Mouse (Mus musculus): ENCODE data around the gene Clasp1. TPM values are rescaled to one million over a fixed set of nuclear protein-coding genes. Genes with fewer than 3 reads are reported as not detected.

Clasp1 gene
- polyA plus RNA-seq (2015; fragmentation: Nextera tagmentation; extraction: Ambion mirVana) = 124 and 135 TPM in 2 replicates

GRCm38 (mm10) chr1:118388757-118389453 is at the start of gene Clasp1:
Gene Clasp1, plus strand, starts transcription at chr1:118389058.
- ATAC-seq (replicated peaks) = peak; percentile 96

GRCm38 (mm10) chr1:118343649-118344435 is 45.0 kb upstream of the Clasp1 start:
- no peak overlapping the region for H3K9ac ChIP-seq
- no peak overlapping the region for H3K4me2 ChIP-seq
- H3K4me1 ChIP-seq = no peaks in the 10 kb centered on the region
- H3K36me3 ChIP-seq (replicated peaks) = no peaks in the 10 kb centered on the region
- no peak for ATAC-seq (replicated peaks)
- no peaks in the 10 kb centered on the region for H3K9me3 ChIP-seq
- no peak overlapping the region for H3K27ac ChIP-seq
- 40% methylated on average over 6 of the region's 6 CpGs for WGBS
- no peaks in the 10 kb centered on the region for H3K27me3 ChIP-seq (replicated peaks)
- no peak overlapping the region for H3K4me3 ChIP-seq

More at GRCm38 (mm10) chr1:118388757-118389453, at the start of gene Clasp1:
- H3K4me1 ChIP-seq = peaks cover 31% of the 10 kb centered on the region
- WGBS = under 1% methylated on average over 44 of the region's 44 CpGs
- no peaks in the 10 kb centered on the region for H3K27me3 ChIP-seq (replicated peaks)
- peak within 1 kb of the TSS; percentile 95 for H3K9ac ChIP-seq
- H3K4me2 ChIP-seq = peak within 1 kb of the TSS; percentile 89
- H3K4me3 ChIP-seq = peak within 1 kb of the TSS; percentile 97
- no peaks in the 10 kb centered on the region for H3K9me3 ChIP-seq
- H3K27ac ChIP-seq = peak within 1 kb of the TSS; percentile 97
- no peaks in the 10 kb centered on the region for H3K36me3 ChIP-seq (replicated peaks)

GRCm38 (mm10) chr1:118349922-118350321 is 38.9 kb upstream of the Clasp1 start:
- H3K4me3 ChIP-seq = no peak overlapping the region
- H3K4me2 ChIP-seq = no peak overlapping the region

GRCm38 (mm10) chr1:118359071-118359761 is 29.6 kb upstream of the Clasp1 start:
- Histone ChIP-seq H3K27me3 (replicated peaks) (no peaks in the 10 kb centered on the region), H3K4me1 (no peaks in the 10 kb centered on the region), H3K4me3 (no peak overlapping the region), H3K27ac (no peak overlapping the region), H3K36me3 (replicated peaks) (no peaks in the 10 kb centered on the region), H3K9me3 (no peaks in the 10 kb centered on the region), H3K4me2 (no peak overlapping the region), H3K9ac (no peak overlapping the region)
- WGBS = 64% methylated on average over 6 of the region's 6 CpGs
- ATAC-seq (replicated peaks) = no peak

More at GRCm38 (mm10) chr1:118349922-118350321, 38.9 kb upstream of the Clasp1 start:
- ATAC-seq (replicated peaks) = no peak
- no peaks in the 10 kb centered on the region for H3K27me3 ChIP-seq (replicated peaks)
- no peaks in the 10 kb centered on the region for H3K9me3 ChIP-seq
- 81% methylated on average over 3 of the region's 3 CpGs for WGBS
- H3K36me3 ChIP-seq (replicated peaks) = no peaks in the 10 kb centered on the region
- H3K4me1 ChIP-seq = no peaks in the 10 kb centered on the region
- H3K9ac ChIP-seq = no peak overlapping the region
- H3K27ac ChIP-seq = no peak overlapping the region

- no peak for ATAC-seq (replicated peaks)
- H3K9ac ChIP-seq = no peak overlapping the region
- H3K36me3 ChIP-seq (replicated peaks) = no peaks in the 10 kb centered on the region
- H3K27me3 ChIP-seq (replicated peaks) = no peaks in the 10 kb centered on the region
- no peak overlapping the region for H3K4me3 ChIP-seq
- no peaks in the 10 kb centered on the region for H3K9me3 ChIP-seq
- no peaks in the 10 kb centered on the region for H3K4me1 ChIP-seq
- H3K4me2 ChIP-seq = no peak overlapping the region
- no peak overlapping the region for H3K27ac ChIP-seq
- 97% methylated on average over 1 of the region's 1 CpGs for WGBS
Observed at GRCm38 (mm10) chr1:118367970-118368369, 20.9 kb upstream of the Clasp1 start.

- no peaks in the 10 kb centered on the region for H3K4me1 ChIP-seq
- H3K4me3 ChIP-seq = no peak overlapping the region
- WGBS = 62% methylated on average over 3 of the region's 3 CpGs
- no peaks in the 10 kb centered on the region for H3K36me3 ChIP-seq (replicated peaks)
- no peaks in the 10 kb centered on the region for H3K27me3 ChIP-seq (replicated peaks)
- H3K9ac ChIP-seq = no peak overlapping the region
- no peak overlapping the region for H3K27ac ChIP-seq
- no peak for ATAC-seq (replicated peaks)
- no peaks in the 10 kb centered on the region for H3K9me3 ChIP-seq
- no peak overlapping the region for H3K4me2 ChIP-seq
Observed at GRCm38 (mm10) chr1:118368721-118369461, 20.0 kb upstream of the Clasp1 start.

- ATAC-seq (replicated peaks) = no peak
Observed at GRCm38 (mm10) chr1:118377784-118378183, 11.1 kb upstream of the Clasp1 start.

GRCm38 (mm10) chr1:118380105-118380786 is 8.6 kb upstream of the Clasp1 start:
- H3K36me3 ChIP-seq (replicated peaks) = no peaks in the 10 kb centered on the region
- H3K27me3 ChIP-seq (replicated peaks) = no peaks in the 10 kb centered on the region
- no peak overlapping the region for H3K4me3 ChIP-seq
- H3K4me2 ChIP-seq = no peak overlapping the region
- 79% methylated on average over 8 of the region's 8 CpGs for WGBS
- H3K27ac ChIP-seq = no peak overlapping the region
- H3K9me3 ChIP-seq = no peaks in the 10 kb centered on the region
- ATAC-seq (replicated peaks) = no peak
- H3K4me1 ChIP-seq = no peaks in the 10 kb centered on the region
- no peak overlapping the region for H3K9ac ChIP-seq

More at GRCm38 (mm10) chr1:118377784-118378183, 11.1 kb upstream of the Clasp1 start:
- WGBS = 84% methylated on average over 5 of the region's 5 CpGs
- Histone ChIP-seq H3K4me2 (no peak overlapping the region), H3K27me3 (replicated peaks) (no peaks in the 10 kb centered on the region), H3K9ac (no peak overlapping the region), H3K4me3 (no peak overlapping the region), H3K9me3 (no peaks in the 10 kb centered on the region), H3K36me3 (replicated peaks) (no peaks in the 10 kb centered on the region), H3K4me1 (no peaks in the 10 kb centered on the region), H3K27ac (no peak overlapping the region)

GRCm38 (mm10) chr1:118388127-118388756 is 616 bp upstream of the Clasp1 start:
- Histone ChIP-seq H3K27ac (peak overlapping the region; percentile 97), H3K9ac (peak overlapping the region; percentile 56), H3K27me3 (replicated peaks) (no peaks in the 10 kb centered on the region), H3K4me2 (peak overlapping the region; percentile 89), H3K4me3 (peak overlapping the region; percentile 97), H3K36me3 (replicated peaks) (no peaks in the 10 kb centered on the region), H3K9me3 (no peaks in the 10 kb centered on the region), H3K4me1 (peaks cover 31% of the 10 kb centered on the region)
- WGBS = under 1% methylated on average over 19 of the region's 19 CpGs
- ATAC-seq (replicated peaks) = peak; percentile 48

- peak overlapping the region; percentile 97 for H3K27ac ChIP-seq
- under 1% methylated on average over 44 of the region's 44 CpGs for WGBS
Observed at GRCm38 (mm10) chr1:118389454-118390265, 802 bp downstream of the Clasp1 start.

More at GRCm38 (mm10) chr1:118389454-118390265, 802 bp downstream of the Clasp1 start:
- peak overlapping the region; percentile 95 for H3K9ac ChIP-seq
- peak; percentile 62 for ATAC-seq (replicated peaks)
- H3K9me3 ChIP-seq = no peaks in the 10 kb centered on the region
- peak overlapping the region; percentile 97 for H3K4me3 ChIP-seq
- no peaks in the 10 kb centered on the region for H3K36me3 ChIP-seq (replicated peaks)
- peaks cover 33% of the 10 kb centered on the region for H3K4me1 ChIP-seq
- no peaks in the 10 kb centered on the region for H3K27me3 ChIP-seq (replicated peaks)
- peak overlapping the region; percentile 77 for H3K4me2 ChIP-seq
